ENCODE assay signal across 8 mouse cellular contexts in the genomic region with DNA sequence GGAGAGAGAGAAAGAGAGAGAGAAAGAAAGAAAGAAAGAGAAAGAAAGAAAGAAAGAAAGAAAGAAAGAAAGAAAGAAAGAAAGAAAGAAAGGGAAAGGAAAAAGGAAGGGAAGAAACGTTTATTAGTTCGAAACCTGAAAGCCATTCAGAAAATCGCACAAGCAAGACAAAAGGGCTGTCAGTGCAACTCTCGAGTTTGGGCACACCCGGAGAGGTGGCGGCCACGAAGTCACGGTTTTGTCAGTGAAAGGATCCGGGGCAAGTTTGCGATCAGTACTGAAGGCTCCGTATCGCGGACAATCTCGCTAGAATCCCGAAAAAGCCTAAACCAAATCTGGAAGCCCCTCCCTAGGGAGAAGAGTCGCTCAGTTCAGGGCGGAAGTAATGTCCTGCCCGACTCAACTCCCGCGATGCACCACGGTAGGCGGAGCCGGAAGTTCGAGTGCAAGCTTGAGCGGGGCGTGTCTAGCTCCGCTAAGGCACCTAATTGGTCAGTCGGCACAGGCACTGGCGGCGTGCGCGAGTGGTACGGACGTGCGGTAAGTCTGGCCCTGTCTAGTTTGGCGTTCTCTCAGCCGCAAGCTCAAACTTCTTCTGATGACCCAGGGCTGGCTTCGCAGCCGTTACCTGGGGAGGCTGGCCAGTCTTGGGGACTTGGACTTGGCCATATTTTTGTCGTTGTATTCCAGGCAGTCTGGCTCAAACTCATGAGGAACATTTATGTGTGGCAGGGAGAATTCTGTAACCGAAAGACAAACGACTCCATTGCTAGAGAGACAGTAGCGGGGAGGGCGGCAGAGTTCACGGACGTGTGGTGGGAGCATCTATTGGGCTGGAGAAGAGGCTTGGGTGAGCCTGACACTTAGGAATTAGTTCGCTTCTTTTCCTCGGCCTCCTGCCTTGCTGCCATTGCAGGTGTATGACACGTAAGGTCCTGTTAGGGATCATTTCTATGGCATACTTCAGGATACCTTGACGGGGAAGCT. TPM values are rescaled to one million over a fixed set of nuclear protein-coding genes. Genes with fewer than 3 reads are reported as not detected.
A peak's percentile ranks its signal among the peaks of the same experiment; 100 is the strongest.
DNase-seq lines count a peak whose midpoint lies in the region; ATAC-seq lines count a peak whose summit lies in the region.

Gene Snupn, plus strand, starts transcription at position 465 of the 987 bp plus-strand sequence.

- no peaks in the 10 kb centered on the region for H3K36me3 ChIP-seq in hindbrain, embryonic 15.5 days

- H3K9ac ChIP-seq in hindbrain, embryonic 15.5 days: peak within 1 kb of the TSS; percentile 82

- peak within 1 kb of the TSS; percentile 78 for H3K4me2 ChIP-seq in hindbrain, embryonic 15.5 days

- H3K27ac ChIP-seq in hindbrain, embryonic 15.5 days (replicated peaks): peak within 1 kb of the TSS; percentile 88

- H3K9me3 ChIP-seq in hindbrain, embryonic 15.5 days: no peaks in the 10 kb centered on the region

- under 1% methylated on average over 50 of the region's 50 CpGs for WGBS in hindbrain, embryonic 15.5 days

- peak; percentile 100 for ATAC-seq in hindbrain, embryonic 15.5 days (ENCODE audit: low FRiP score, low read depth)

- peak; percentile 98 for DNase-seq in T-cell, adult 2 months (ENCODE audit: low spot score)
- DNase-seq in cerebellum, postnatal 36 days: peak; percentile 95 to 96
- peak; percentile 95 to 97 for DNase-seq in frontal cortex, postnatal 36 days (ENCODE audit: low spot score in 2 of 2)
- DNase-seq in left cerebral cortex, adult 11 months (ENCODE audit: low spot score): peak; percentile 90
- peak; percentile 98 for DNase-seq in lung, postnatal 4 days
- peak; percentile 93 for DNase-seq in retina, postnatal 7 days (ENCODE audit: low read depth, low spot score)
- DNase-seq in urinary bladder, adult 2 months (ENCODE audit: low spot score): peak; percentile 84

- H3K4me1 ChIP-seq in hindbrain, embryonic 15.5 days (replicated peaks): peaks cover 12% of the 10 kb centered on the region

- H3K27me3 ChIP-seq in hindbrain, embryonic 15.5 days: no peaks in the 10 kb centered on the region

- H3K4me3 ChIP-seq in hindbrain, embryonic 15.5 days: peak within 1 kb of the TSS; percentile 76

RNA-seq across cellular contexts. Expression of gene Snupn, which starts in this region (rescaled TPM):
- 27.6 and 27.8 TPM in 2 replicates for polyA plus RNA-seq in hindbrain, embryonic 15.5 days (2015; fragmentation: Nextera tagmentation; extraction: Ambion mirVana)
- 11.3 and 13.0 TPM in 2 replicates for polyA plus RNA-seq in urinary bladder, adult 2 months (2012; rRNA removed)

Comparison
In these comparisons a context has a peak if more than half of its experiments do, and no peak if none do; other contexts are left out.
1. Peak in every context shown above with its lines: DNase-seq, ATAC-seq, H3K4me3 ChIP-seq and H3K27ac ChIP-seq.